Mouse (Mus musculus) stomach, postnatal 0 days (tissue): Measurements from ENCODE around the gene Dnah3. TPM values are rescaled to one million over a fixed set of nuclear protein-coding genes. Genes with fewer than 3 reads are reported as not detected.

Experiments used
- ATAC-seq: fragments of 200-750 bp; cut with Nextera tagmentation; 2 replicates; pipeline ENCODE4 v1.8.0; 2017; ENCODE audit not compliant: low FRiP score, low TSS enrichment
- DNase-seq: peaks from one replicate; pipeline ENCODE4 v3.0.0-alpha.2; 2016; ENCODE audit warnings: low spot score
- H3K27ac ChIP-seq: fragments of 300-500 bp; sonication (generic); replicated peaks from 2 replicates; pipeline ENCODE4 v1.5.1; 2014; ENCODE audit warnings: mild to moderate bottlenecking, control low read depth
- H3K27me3 ChIP-seq: fragments of 300-500 bp; sonication (generic); 2 replicates; pipeline ENCODE4 v1.6.1; 2014; ENCODE audit warnings: low read length; ENCODE audit not compliant: control insufficient read depth, insufficient read depth
- H3K36me3 ChIP-seq: fragments of 300-500 bp; sonication (generic); 2 replicates; pipeline ENCODE4 v1.6.1; 2014; ENCODE audit warnings: low read length, mixed read lengths; ENCODE audit not compliant: control insufficient read depth, insufficient read depth
- H3K4me1 ChIP-seq: fragments of 300-500 bp; sonication (generic); replicated peaks from 2 replicates; pipeline ENCODE4 v1.6.1; 2014; ENCODE audit warnings: antibody characterized with exemption; ENCODE audit not compliant: control insufficient read depth, insufficient read depth
- H3K4me2 ChIP-seq: fragments of 300-500 bp; sonication (generic); replicated peaks from 2 replicates; pipeline ENCODE4 v1.6.1; 2014; ENCODE audit warnings: low read depth, mild to moderate bottlenecking, control low read depth, moderate library complexity
- H3K4me3 ChIP-seq: fragments of 300-500 bp; sonication (generic); 2 replicates; pipeline ENCODE4 v1.5.1; 2014; ENCODE audit warnings: low read depth, low read length, control low read depth
- H3K9ac ChIP-seq: fragments of 300-500 bp; sonication (generic); 2 replicates; pipeline ENCODE4 v1.6.1; 2014; ENCODE audit warnings: mild to moderate bottlenecking, low read length, control low read depth, mixed read lengths
- H3K9me3 ChIP-seq: fragments of 300-500 bp; sonication (generic); 2 replicates; pipeline ENCODE4 v1.6.1; 2016; ENCODE audit warnings: low read length; ENCODE audit not compliant: control insufficient read depth
- CTCF ChIP-seq: IDR thresholded peaks from 2 replicates; pipeline ENCODE4 v1.5.1; 2016; ENCODE audit warnings: antibody characterized with exemption, low read depth, mild to moderate bottlenecking, moderate library complexity
- EP300 ChIP-seq: optimal IDR thresholded peaks from 2 replicates; pipeline ENCODE3; 2016; ENCODE audit warnings: antibody characterized with exemption
- WGBS: fragments of 180-500 bp; shearing (Covaris S2); extraction: QIAGEN DNeasy Blood & Tissue Kit; methylation state at CpG from one replicate; pipeline ENCODE4 v1.1.7; 2014; 5-methylcytosine and 5-hydroxymethylcytosine counted together
- polyA plus RNA-seq: library from polyadenylated mRNA; unstranded; fragments of >200 nt; fragmentation: Nextera tagmentation; extraction: Ambion mirVana; gene quantifications from 2 replicates; pipeline ENCODE4 v1.2.1, GENCODE M21; 2015

Dnah3 gene
- polyA plus RNA-seq, 1 experiment from 2014 or later, result 0.02 TPM

DNA sequence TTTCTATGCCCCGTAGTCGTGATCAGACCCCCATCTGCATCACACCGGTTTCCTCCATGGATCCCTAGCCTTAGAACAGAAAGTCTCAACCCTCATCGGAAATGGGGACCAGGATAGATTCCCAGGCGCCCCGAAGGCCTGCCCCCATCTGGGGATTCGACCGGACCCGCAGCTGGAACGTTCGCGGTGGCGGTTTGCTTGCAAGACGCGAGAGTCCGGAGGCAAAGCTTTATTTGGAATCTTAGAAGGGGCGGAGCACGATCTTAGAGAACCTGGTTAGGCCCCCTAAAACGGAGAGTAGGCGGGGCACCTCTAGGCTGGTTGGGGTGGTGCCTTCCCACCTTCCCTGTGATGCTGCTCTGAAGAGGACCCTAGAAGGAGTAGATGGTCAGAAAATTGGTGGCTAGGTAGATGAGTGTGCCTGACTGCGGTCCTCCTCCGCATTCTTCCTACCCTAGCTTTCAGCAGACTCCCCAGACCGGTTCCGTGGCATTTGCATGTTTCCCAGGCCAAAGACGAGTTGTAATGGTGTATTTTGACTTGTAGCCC lies 8.0 kb upstream of the Dnah3 start:
- H3K4me2 ChIP-seq, result peak overlapping the region; percentile 93
- no peak for TF ChIP-seq EP300
- TF ChIP-seq CTCF, result no peak
- ATAC-seq (peak; percentile 51), DNase-seq (peak; percentile 68)
- H3K4me1 ChIP-seq, result no peaks in the 10 kb centered on the region
- peak overlapping the region; percentile 70 for H3K4me3 ChIP-seq
- H3K27ac ChIP-seq, result peak overlapping the region; percentile 83
- peak overlapping the region; percentile 76 for H3K9ac ChIP-seq
- no peaks in the 10 kb centered on the region for H3K9me3 ChIP-seq
- peaks cover 2% of the 10 kb centered on the region; the same call in 1 of the 2 replicates for H3K36me3 ChIP-seq
- no peaks in the 10 kb centered on the region for H3K27me3 ChIP-seq
- WGBS, result 2% methylated on average over 25 of the region's 25 CpGs

DNA sequence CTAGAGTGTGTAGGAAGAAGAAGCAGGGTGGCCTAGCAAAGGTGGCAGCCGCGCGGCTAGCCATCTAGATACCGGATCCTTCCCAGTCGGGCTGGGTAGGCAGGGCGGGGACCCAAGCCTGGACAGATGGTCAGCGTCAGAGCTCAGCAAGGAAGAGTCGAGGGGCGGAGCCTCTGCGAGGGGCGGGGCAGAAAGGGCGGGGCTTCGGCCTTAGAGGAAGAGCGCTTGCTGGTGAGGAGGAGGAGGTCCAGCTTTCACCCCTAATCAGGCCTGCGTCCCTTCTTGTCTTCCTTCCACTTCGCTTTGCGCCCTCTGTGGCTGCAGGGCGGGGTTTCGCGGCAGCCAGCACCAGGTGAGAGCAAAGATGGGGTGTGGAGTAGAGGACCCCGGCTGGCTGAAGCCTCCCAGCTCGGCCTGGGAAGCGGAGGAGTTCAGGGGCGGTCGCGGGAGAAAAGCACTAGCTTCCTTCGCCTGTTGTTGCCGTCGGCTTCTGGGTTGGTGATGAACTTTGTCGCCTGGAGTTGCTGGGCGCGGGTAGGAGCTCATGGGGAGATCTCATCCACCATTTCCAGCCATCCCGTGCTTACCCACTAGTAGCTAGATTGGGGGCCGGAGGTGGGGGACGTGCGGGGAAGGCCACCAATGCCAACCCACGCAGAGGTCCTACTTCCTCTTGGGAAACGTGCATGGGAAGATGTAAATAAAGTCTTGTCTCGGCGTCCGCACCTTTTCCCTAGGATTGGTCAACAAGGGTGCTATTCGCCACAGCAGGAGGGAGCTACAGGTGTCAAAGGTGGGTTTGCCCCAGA lies 7.3 kb upstream of the Dnah3 start, which contains the start of gene Tmem159:
Gene Tmem159, plus strand, starts transcription at position 190 of the 809 bp plus-strand sequence.
- under 1% methylated on average over 41 of the region's 42 CpGs for WGBS
- peak within 1 kb of the TSS; percentile 93 for H3K4me2 ChIP-seq
- H3K36me3 ChIP-seq, result no peaks in the 10 kb centered on the region
- no peaks in the 10 kb centered on the region for H3K4me1 ChIP-seq
- H3K9ac ChIP-seq, result peak within 1 kb of the TSS; percentile 76
- peak within 1 kb of the TSS; percentile 70 for H3K4me3 ChIP-seq
- ATAC-seq, result peak; percentile 94
- DNase-seq, result peak; percentile 89
- H3K27ac ChIP-seq, result peak within 1 kb of the TSS; percentile 83
- TF ChIP-seq EP300 (no peak), CTCF (peak; percentile 29; the same call in 1 of the 2 replicates)
- no peaks in the 10 kb centered on the region for H3K27me3 ChIP-seq
- H3K9me3 ChIP-seq, result no peaks in the 10 kb centered on the region

DNA sequence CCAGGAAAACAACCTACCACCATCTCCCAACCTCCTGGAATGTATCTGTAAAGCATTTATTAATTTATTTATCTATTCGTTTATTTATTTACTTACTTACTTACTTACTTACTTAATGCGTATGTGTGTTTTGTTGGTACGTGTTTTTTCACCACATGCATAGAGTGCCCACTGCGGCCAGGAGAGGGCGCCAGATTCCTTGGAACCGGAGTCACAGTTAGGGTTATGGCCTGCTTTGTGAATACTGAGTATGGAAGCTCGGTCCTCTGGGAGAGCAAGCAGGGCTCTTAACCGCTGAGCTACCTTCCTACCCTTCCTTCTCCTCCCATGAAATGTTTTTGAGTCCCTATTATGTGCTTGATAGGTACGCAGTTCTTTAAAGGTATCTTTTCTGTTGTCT lies 3.3 kb upstream of the Dnah3 start:
- Histone ChIP-seq H3K27ac (no peak overlapping the region), H3K4me2 (no peak overlapping the region), H3K9ac (no peak overlapping the region), H3K36me3 (no peaks in the 10 kb centered on the region), H3K4me3 (no peak overlapping the region), H3K9me3 (no peaks in the 10 kb centered on the region), H3K27me3 (no peaks in the 10 kb centered on the region), H3K4me1 (no peaks in the 10 kb centered on the region)
- 0 out of 2 replicates have a peak, but pooled peaks have one; percentile 44 for ATAC-seq
- TF ChIP-seq CTCF (peak; percentile 92), EP300 (no peak)
- 25% methylated on average over 9 of the region's 9 CpGs for WGBS
- DNase-seq, result peak; percentile 80

DNA sequence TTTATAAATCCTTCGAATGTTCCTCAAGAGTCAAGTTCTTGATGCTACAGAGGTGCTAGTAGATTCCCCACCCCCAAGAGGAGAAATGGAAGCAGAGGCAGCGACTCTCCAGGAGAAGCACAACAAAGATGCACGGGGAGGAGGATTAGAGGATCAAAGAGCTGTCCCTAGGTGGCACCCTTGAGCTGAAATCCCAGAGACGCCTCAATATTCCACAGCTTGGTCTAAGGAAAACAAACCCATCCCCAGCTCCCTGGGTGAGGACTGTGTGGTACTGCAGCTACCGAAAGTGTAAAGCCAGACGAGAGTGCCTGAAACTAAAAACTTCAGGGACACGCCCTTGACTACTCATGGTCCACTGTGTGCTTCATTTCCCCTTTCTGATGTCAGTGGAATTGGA lies 2.8 kb upstream of the Dnah3 start:
- no peaks in the 10 kb centered on the region for H3K4me1 ChIP-seq
- H3K27ac ChIP-seq, result no peak overlapping the region
- H3K36me3 ChIP-seq, result no peaks in the 10 kb centered on the region
- DNase-seq (peak; percentile 54), ATAC-seq (peak; percentile 45)
- H3K27me3 ChIP-seq, result no peaks in the 10 kb centered on the region
- 9% methylated on average over 7 of the region's 7 CpGs for WGBS
- no peak overlapping the region for H3K4me3 ChIP-seq
- TF ChIP-seq EP300 (no peak), CTCF (peak; percentile 71)
- no peaks in the 10 kb centered on the region for H3K9me3 ChIP-seq
- H3K9ac ChIP-seq, result no peak overlapping the region
- no peak overlapping the region for H3K4me2 ChIP-seq

DNA sequence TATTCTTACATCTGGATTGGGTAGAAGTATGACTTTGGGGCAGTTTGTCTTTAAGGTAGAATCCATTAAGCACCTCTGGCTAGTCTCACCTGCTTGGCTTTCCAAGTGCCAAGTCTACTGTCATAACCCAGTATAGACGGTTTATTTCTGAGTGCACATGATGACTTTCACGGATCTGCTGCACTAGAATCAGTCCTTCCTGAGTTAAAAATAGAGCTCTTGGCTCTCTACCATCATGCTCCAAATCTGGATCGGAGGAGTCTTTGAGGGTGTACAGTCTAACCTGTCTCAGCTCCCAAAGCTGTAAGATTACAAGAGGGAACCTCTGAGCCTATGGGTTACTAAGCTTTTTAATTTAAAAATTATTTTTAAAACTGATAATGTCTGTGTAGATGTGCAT lies 864 bp downstream of the Dnah3 start:
- 54% methylated on average over 3 of the region's 3 CpGs for WGBS
- no peak for DNase-seq
- Histone ChIP-seq H3K36me3 (no peaks in the 10 kb centered on the region), H3K27me3 (no peaks in the 10 kb centered on the region), H3K4me1 (no peaks in the 10 kb centered on the region), H3K27ac (no peak overlapping the region), H3K4me3 (no peak overlapping the region), H3K9me3 (no peaks in the 10 kb centered on the region), H3K4me2 (no peak overlapping the region), H3K9ac (no peak overlapping the region)
- ATAC-seq, result no peak
- TF ChIP-seq CTCF (no peak), EP300 (no peak)

DNA sequence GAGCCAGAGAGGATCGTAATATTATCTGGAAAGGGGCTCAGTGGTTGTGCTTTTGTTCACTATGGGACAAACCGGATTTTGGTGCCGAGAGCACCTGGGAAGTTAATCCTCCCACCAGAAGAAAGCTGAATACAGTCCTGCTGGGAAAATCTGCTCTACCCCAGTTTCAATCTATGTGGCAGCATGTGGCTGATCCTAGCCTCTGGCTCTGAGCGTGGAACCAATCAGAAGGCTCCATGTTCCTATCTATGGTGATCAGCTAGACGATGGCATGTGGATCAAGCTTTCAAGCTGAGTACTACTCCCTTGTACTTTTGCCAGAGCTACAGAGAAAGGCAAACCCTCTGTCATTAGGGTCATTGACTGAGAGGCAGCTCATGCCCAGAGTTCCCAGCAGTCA lies 2.0 kb downstream of the Dnah3 start:
- H3K4me2 ChIP-seq, result no peak overlapping the region
- H3K27ac ChIP-seq, result no peak overlapping the region
- TF ChIP-seq EP300 (no peak), CTCF (no peak)
- no peak for ATAC-seq
- no peaks in the 10 kb centered on the region for H3K27me3 ChIP-seq
- 54% methylated on average over 5 of the region's 5 CpGs for WGBS
- no peaks in the 10 kb centered on the region for H3K36me3 ChIP-seq
- no peaks in the 10 kb centered on the region for H3K4me1 ChIP-seq
- no peak overlapping the region for H3K9ac ChIP-seq
- DNase-seq, result no peak
- H3K4me3 ChIP-seq, result no peak overlapping the region
- H3K9me3 ChIP-seq, result no peaks in the 10 kb centered on the region
